Mouse (Mus musculus) embryonic fibroblast, embryonic 13.5 days (primary cell): ENCODE measurements around the gene Teddm2.

ENCODE experiments used
- CTCF ChIP-seq: IDR thresholded peaks from 2 replicates; pipeline ENCODE4 v1.5.1; 2011; ENCODE audit warnings: mild to moderate bottlenecking, control low read depth, low read length, moderate library complexity, borderline replicate concordance; ENCODE audit not compliant: insufficient read depth
- POLR2A ChIP-seq: IDR thresholded peaks from 2 replicates; pipeline ENCODE4 v1.6.1; 2011; ENCODE audit warnings: low read depth, mild to moderate bottlenecking, control low read depth, low read length, moderate library complexity

GRCm38 (mm10) chr1:153922571-153923021, 22.6 kb upstream of the Teddm2 start:
- no peak for TF ChIP-seq CTCF
- no peak for TF ChIP-seq POLR2A
